Mouse (Mus musculus) 3T3-L1 (cell line): ENCODE measurements at regions not wholly inside any gene's neighbourhood (a gene's known extent, or its start where the extent isn't known, plus 50 kb on each side); places are given as distances from the start of the nearest gene placed in this dataset.

Experiments
- DNase-seq: peaks from one replicate; pipeline ENCODE4 v3.0.0-alpha.2; 2015; ENCODE audit warnings: low read depth, low spot score

DNA sequence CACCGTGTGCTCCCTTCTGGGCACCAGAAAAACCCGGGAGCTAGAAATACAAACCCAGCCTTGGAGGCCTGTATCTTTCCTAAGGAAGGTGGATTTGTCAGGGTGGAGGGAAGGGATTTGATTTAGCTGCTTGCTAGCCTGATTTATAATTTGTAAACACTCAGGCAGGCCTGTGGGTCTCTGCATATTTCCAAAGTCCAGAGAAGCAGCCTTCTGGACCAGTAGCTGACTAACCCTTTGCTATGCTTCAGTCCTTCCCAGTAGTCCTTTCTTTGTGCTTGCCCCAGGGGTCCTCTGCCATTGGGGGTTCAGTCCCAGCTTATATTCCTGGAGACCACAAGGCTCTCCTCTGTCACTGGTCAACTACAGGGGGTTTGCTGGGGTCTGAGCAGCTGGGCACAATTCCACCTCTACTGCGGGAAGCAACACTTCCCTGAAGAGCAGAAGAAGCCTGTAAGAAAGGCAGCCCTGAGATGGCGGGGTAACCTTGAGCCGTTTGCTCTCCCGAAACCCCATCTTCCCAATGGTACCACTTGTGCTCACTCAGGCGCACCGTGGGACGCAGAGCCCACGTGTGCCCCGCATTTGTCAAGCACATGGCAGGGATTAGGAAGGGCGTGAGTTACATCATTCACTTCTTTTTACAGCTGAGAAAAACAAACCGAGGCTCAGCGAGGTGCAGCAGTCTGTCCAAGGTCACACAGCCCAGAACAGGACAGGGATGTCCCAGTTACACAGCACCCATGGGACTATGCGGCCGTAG, 85.7 kb downstream of the 1700001O22Rik start:
- DNase-seq: no peak

DNA sequence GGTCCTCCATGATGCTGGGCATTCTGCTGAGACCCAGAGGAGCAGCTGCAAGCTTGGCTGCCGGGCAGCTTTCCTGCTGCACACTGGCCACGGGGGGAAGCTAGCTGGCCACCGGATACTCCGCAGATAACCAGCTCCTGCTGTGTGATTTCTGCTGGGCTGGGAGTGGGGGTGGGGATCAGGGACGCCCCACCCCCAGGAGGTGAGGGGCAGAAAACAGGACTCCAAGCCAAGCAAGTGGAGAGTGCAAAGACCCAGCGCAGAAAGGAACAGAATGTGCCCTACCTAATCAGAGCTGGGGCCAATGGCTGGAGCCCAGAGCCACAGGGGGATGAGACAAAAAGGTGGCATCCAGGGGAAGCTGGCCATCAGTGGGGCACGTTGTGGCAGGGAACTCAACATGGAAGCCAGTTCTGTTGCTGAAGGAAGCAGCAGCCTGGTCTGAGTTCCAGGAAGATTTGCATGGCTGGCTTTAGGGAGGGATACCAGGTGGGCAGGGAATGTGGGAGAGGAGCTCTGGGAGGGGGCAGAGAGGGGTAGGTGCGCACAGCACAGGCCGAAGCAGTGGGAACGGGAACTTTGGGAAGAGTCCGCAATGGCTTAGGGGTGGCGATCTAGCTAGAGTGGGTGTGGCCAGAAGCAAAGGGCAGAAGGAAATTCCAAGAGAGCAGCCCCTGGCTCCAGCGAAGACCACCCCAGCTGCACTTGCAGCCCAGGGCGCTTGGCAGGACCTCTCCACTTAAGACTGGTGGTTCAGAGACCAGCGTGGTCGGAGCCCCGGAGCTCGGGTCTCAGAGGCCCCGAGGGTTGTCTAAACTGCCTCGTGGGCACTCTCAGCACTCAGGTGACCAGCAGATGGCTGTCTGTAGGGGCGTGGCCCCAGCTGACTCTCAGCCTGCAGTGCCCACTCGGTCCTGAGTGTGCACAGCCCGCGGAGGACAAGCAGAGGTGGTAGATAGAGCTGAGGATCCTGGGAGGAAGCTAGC, 86.6 kb downstream of the 1700001O22Rik start:
- DNase-seq: peak; percentile 79

DNA sequence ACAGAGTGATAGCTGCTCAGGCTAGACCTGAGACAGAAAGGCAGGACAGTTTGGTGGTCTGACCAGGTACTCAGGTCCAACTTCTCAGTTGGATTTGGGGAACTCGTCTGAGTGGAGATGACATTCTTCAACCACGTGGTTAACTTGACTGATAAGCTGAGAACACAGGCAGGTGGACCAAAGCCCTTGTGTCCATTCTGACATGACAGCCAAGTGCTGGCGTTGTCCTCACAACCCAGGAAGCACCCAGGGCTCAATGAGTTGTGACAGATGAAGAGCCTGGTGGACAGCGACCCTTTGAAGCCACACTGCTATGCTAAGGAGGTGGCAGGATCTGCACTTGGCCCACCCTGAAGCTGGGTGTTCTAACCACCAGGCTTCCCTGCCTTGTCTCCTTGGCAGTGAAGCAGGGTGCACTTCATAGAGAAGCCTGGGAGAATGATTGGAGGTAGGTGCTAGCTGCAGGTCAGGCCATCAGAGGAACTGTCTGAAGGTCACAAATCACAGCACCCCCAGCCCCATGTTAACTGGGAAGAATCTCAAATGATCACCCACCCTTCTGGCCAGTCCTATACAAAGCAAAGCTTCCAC, 87.6 kb downstream of the 1700001O22Rik start:
- no peak for DNase-seq

- DNase-seq: no peak
These were observed 89.9 kb downstream of the 1700001O22Rik start for GRCm38 (mm10) chr2:30713535-30713934.

DNA sequence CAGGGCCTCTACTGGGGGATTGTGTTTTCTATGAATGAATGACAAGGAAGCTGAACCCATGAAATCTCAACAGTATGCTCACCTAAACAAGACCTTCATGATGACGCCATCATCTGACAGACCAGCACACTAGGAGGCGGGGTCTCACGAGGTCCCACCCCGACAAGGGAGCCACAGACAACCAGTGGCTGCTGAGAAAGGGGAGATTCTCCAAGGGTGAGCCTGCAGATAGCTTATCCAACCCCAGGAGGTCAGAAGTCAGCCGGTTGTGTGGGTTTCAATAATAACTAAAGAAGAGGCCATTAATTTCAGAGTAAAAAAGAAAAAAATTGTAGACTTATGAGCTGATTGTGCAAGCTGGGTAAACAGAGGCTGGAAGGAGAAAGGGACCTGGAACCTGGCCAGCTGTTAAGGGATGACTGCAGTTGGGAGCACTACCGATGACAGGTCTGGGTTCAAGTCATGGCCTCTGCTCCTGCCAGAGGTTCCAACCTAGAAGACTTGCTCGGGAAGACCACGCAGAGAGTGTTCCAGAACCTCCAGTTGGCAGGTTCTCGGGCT, 90.5 kb downstream of the 1700001O22Rik start:
- DNase-seq: peak; percentile 56

- DNase-seq: peak; percentile 88
These were observed 91.5 kb downstream of the 1700001O22Rik start for GRCm38 (mm10) chr2:30711853-30712498.

- no peak for DNase-seq
These were observed 92.0 kb downstream of the 1700001O22Rik start for GRCm38 (mm10) chr2:30711476-30711852.

GRCm38 (mm10) chr2:30710895-30711294, 92.6 kb downstream of the 1700001O22Rik start:
- DNase-seq: no peak

DNA sequence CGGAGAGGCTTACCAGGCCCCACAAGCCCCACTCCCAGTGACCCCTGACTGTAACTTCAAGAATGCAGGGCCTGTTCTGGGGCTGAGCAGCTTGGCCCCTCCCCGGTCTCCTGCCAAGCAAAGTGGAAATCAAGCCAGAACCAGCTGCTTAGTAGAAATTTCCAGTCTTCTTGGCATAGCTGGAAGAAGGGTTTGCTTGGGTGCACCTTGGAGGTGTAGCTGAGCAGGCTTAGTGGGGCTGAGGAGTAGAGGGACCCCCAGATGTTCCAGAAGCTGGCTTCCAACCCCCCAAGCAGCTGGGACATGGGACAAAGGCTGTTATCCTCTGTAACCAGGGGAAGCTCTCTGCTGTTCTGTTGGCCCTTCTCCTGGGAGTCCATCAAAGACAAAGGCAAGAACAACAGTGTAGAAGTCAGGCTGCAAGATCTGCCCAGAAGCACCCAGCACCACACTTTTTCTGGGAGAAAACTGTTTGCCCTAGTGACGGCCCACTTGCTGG, 94.0 kb downstream of the 1700001O22Rik start:
- DNase-seq: peak; percentile 91

GRCm38 (mm10) chr2:30708762-30709385, 94.6 kb downstream of the 1700001O22Rik start:
- no peak for DNase-seq

DNA sequence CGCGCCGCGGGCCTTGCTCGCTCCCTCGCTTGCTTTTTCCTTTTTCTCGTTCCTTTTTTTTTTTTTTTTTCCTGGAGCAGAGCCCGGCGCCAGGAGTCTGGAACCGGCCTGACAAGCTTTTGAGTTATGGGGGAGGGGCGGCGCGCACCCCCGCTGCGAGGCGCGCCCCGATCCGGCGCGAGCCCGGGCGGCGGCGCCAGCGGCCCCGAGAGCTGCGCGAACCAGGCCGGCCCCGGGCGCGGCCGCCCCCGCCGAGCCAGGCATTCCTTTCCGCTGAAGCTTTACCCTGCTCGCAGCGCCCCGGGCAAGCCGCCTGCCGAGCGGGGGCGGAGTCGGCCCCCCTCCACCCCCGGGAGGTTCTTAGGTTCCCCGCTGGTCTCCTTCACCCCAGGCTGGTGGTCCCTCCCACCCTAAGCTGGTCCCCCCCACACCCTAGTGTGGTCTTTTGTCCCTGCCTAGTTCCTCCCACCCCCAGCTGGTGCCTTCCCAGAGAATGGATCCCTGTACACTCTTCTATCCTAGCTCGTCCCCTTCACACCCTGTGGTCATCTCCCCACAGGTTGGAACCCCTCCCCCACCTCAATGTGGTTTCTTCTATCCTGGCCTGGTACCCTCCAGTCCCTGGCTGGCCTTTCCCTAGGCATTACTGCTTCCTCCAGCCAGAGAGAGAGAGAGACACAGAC, 95.3 kb downstream of the 1700001O22Rik start:
- peak; percentile 94 for DNase-seq

GRCm38 (mm10) chr2:30707099-30708000, 96.1 kb downstream of the 1700001O22Rik start:
- DNase-seq: peak; percentile 74

DNA sequence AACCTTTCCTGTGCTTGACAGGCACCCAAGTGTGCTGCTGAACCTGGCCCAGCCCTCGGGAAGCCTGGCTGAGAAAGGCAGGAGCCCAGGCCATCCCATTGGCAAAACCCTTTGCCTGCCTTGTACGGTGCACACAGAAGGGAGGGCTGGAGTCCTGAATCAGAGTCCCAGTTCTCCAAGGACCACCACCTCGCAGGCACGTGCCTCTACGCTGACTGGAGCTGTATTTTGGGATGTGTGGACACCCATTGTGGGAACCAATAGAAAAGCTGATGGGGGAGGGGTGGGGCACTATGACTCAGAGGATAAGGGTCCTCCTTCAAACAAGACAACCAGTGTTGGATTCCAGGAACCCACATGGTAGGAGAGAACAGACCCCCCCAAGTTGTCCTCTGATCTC, 97.4 kb downstream of the 1700001O22Rik start:
- no peak for DNase-seq

GRCm38 (mm10) chr2:30703308-30703707, 100.2 kb downstream of the 1700001O22Rik start:
- DNase-seq: no peak

DNA sequence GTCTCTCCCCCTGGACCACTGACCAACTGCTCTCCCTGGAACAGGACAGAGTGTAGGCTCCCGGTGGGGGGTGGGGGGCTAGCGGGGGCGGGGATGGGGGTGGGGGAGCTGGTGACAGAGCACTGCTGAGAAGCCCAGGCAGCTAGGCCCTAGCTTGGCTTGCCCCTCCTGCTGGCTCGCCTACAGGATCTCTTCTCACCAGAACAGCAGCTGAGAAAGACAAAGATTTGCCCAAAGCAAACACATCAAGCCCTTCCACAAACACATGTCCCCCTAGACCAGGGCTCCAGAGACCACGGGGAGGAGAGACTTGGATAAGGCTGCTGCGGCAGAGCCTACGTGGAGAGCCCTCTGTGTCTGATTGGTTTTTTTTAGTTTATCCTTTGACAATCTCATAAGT, 100.8 kb downstream of the 1700001O22Rik start:
- DNase-seq: no peak

DNA sequence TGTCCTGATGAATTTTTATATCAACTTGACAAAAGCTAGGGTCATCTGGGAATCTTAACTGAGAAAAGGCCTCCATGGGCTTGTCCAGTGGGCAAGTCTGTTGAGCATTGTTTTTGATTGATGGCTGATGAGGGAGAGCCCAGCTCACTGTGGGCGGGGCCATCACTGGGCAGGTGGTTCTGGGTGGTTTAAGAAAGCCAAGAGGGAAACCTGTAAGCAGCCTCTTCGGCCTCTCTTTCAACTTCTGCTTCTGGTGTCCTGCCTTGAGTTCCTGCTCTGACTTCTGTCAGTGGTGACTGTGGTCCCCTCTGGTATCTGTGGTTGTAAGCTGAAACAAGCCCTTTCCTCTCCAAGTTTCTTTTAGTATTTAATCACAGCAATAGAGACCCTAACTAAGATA, 102.6 kb downstream of the 1700001O22Rik start:
- no peak for DNase-seq

GRCm38 (mm10) chr2:30700471-30700870, 103.0 kb downstream of the 1700001O22Rik start:
- no peak for DNase-seq

- DNase-seq: peak; percentile 85
These were observed 103.5 kb downstream of the 1700001O22Rik start for GRCm38 (mm10) chr2:30699797-30700454.
